ENCODE assay signal across 16 mouse cellular contexts in genomic region chr6:29509086-29509485, GRCm38 (mm10). TPM values are rescaled to one million over a fixed set of nuclear protein-coding genes. Genes with fewer than 3 reads are reported as not detected.
DNase-seq lines count a peak whose midpoint lies in the region; ATAC-seq and TF ChIP-seq lines count a peak whose summit lies in the region.
"Had no signal": no experiment of that assay in that cellular context is flagged by ENCODE, and none has a peak within 500 bp of the region (broad histone marks: within the 10 kb centered on the region; RNA-seq: fewer than 3 reads in every experiment).

No protein-coding gene starts in this region.

- 44% methylated on average over 2 of the region's 2 CpGs for WGBS in heart, embryonic 13.5 days
- 24% methylated on average over 2 of the region's 2 CpGs for WGBS in limb, embryonic 11.5 days
- 52% methylated on average over 2 of the region's 2 CpGs for WGBS in midbrain, postnatal 0 days

- peaks cover 11% of the 10 kb centered on the region for H3K27me3 ChIP-seq in heart, embryonic 13.5 days (replicated peaks)
- no peaks in the 10 kb centered on the region for H3K27me3 ChIP-seq in limb, embryonic 11.5 days (ENCODE audit: control insufficient read depth, insufficient read depth, low read length)
- peaks cover 19% of the 10 kb centered on the region; the same call in 1 of the 2 replicates for H3K27me3 ChIP-seq in midbrain, postnatal 0 days (ENCODE audit: insufficient read depth, low read length)

- H3K4me3 ChIP-seq in heart, embryonic 13.5 days = no peak overlapping the region
- H3K4me3 ChIP-seq in limb, embryonic 11.5 days (ENCODE audit: low read depth, low read length) = no peak overlapping the region
- H3K4me3 ChIP-seq in midbrain, postnatal 0 days (ENCODE audit: low read depth, low read length) = no peak overlapping the region
- H3K4me3 ChIP-seq: forebrain, embryonic 13.5 days; neural tube, embryonic 13.5 days had no signal

- H3K4me2 ChIP-seq in heart, embryonic 13.5 days = no peak overlapping the region
- H3K4me2 ChIP-seq in limb, embryonic 11.5 days (ENCODE audit: low read depth, severe bottlenecking) = no peak overlapping the region
- H3K4me2 ChIP-seq in midbrain, postnatal 0 days (ENCODE audit: low read depth, low read length, poor library complexity, severe bottlenecking) = no peak overlapping the region
- H3K4me2 ChIP-seq: forebrain, embryonic 13.5 days; midbrain, embryonic 11.5 days; neural tube, embryonic 13.5 days had no signal

- no peaks in the 10 kb centered on the region for H3K9me3 ChIP-seq in heart, embryonic 13.5 days
- no peaks in the 10 kb centered on the region for H3K9me3 ChIP-seq in limb, embryonic 11.5 days (ENCODE audit: control insufficient read depth, low read length)
- no peaks in the 10 kb centered on the region for H3K9me3 ChIP-seq in midbrain, postnatal 0 days (ENCODE audit: low read length)
- H3K9me3 ChIP-seq: forebrain, embryonic 13.5 days; neural tube, embryonic 13.5 days had no signal

- H3K4me1 ChIP-seq in heart, embryonic 13.5 days = peaks cover 35% of the 10 kb centered on the region
- H3K4me1 ChIP-seq in limb, embryonic 11.5 days (ENCODE audit: control insufficient read depth, insufficient read depth, low read length) = peaks cover 31% of the 10 kb centered on the region
- H3K4me1 ChIP-seq in midbrain, postnatal 0 days (ENCODE audit: insufficient read depth, low read length) = peaks cover 2% of the 10 kb centered on the region; the same call in 1 of the 2 replicates

- H3K36me3 ChIP-seq in heart, embryonic 13.5 days = 0 out of 2 replicates have a peak, but pooled peaks cover 4% of the 10 kb centered on the region
- H3K36me3 ChIP-seq in limb, embryonic 11.5 days (ENCODE audit: control insufficient read depth, insufficient read depth, low read length) = no peaks in the 10 kb centered on the region
- H3K36me3 ChIP-seq in midbrain, postnatal 0 days (ENCODE audit: insufficient read depth, low read length) = no peaks in the 10 kb centered on the region
- H3K36me3 ChIP-seq: neural tube, embryonic 13.5 days had no signal

- peak; percentile 55 for DNase-seq in gastrocnemius, adult 18-20 months (ENCODE audit: low spot score)
- DNase-seq in gastrocnemius, postnatal 10 days = no peak
- peak; percentile 69 for DNase-seq in ZHBTc4 (ENCODE audit: low read depth, low spot score)
- DNase-seq in limb, embryonic 11.5 days (ENCODE audit: low spot score) = peak; percentile 47
- no peak for DNase-seq in thymus, postnatal 36 days
- no peak for DNase-seq in midbrain, postnatal 0 days (ENCODE audit: low spot score)
- no peak for DNase-seq in ovary, postnatal 36 days (ENCODE audit: low spot score)
- DNase-seq: kidney, adult 8-10 months; lung, adult 2 months; right cerebral cortex, postnatal 25 days had no signal

- TF ChIP-seq CTCF in midbrain, postnatal 0 days (IDR thresholded peaks at IDR 0.05) = no peak

- no peak for ATAC-seq in heart, embryonic 13.5 days (ENCODE audit: extremely low read depth, insufficient number of reproducible peaks, low FRiP score, low TSS enrichment)
- no peak for ATAC-seq in limb, embryonic 11.5 days (ENCODE audit: insufficient number of reproducible peaks, low FRiP score, low TSS enrichment, low read depth)
- no peak for ATAC-seq in midbrain, postnatal 0 days (ENCODE audit: low FRiP score)
- ATAC-seq: forebrain, embryonic 13.5 days had no signal

- H3K27ac ChIP-seq in heart, embryonic 13.5 days (replicated peaks) = peak overlapping the region; percentile 53; the same call in 1 of the 2 replicates
- peak overlapping the region; percentile 72 for H3K27ac ChIP-seq in limb, embryonic 11.5 days (replicated peaks; ENCODE audit: low read depth, low read length)
- no peak overlapping the region for H3K27ac ChIP-seq in midbrain, postnatal 0 days (ENCODE audit: low read depth, low read length)
- H3K27ac ChIP-seq: forebrain, embryonic 13.5 days; neural tube, embryonic 13.5 days had no signal

- H3K9ac ChIP-seq in heart, embryonic 13.5 days = no peak overlapping the region
- no peak overlapping the region for H3K9ac ChIP-seq in limb, embryonic 11.5 days (ENCODE audit: low read length)
- H3K9ac ChIP-seq in midbrain, postnatal 0 days (replicated peaks; ENCODE audit: low read length, poor library complexity, severe bottlenecking) = no peak overlapping the region
- H3K9ac ChIP-seq: forebrain, embryonic 13.5 days; neural tube, embryonic 13.5 days had no signal

RNA-seq across cellular contexts. Expression of gene Kcp, which starts 1.3 kb away (rescaled TPM):
- 1 to 10 TPM; 3.9 to 6.4 TPM for total RNA-seq in gastrocnemius, adult 18-20 months (2021)
- total RNA-seq in gastrocnemius, postnatal 10 days (2021) = 10 to 100 TPM; 19.0 to 27.2 TPM
- polyA plus RNA-seq in heart, embryonic 13.5 days (2015; fragmentation: Nextera tagmentation; extraction: Ambion mirVana) = 11.9 and 13.0 TPM in 2 replicates
- 25.7 and 32.2 TPM in 2 replicates for polyA plus RNA-seq in limb, embryonic 11.5 days (2014; fragmentation: Nextera tagmentation; extraction: Ambion mirVana)
- 16.3 and 27.0 TPM in 2 replicates for total RNA-seq in midbrain, postnatal 0 days (2014; rRNA removed)
- 8.9 and 9.0 TPM in 2 replicates for polyA plus RNA-seq in midbrain, postnatal 0 days (2015; fragmentation: Nextera tagmentation; extraction: Ambion mirVana)

RNA-seq across cellular contexts. Expression of gene Irf5, which starts 17.3 kb away (rescaled TPM):
- 1 to 10 TPM; 2.9 to 3.9 TPM for total RNA-seq in gastrocnemius, adult 18-20 months (2021)
- total RNA-seq in gastrocnemius, postnatal 10 days (2021) = 1 to 10 TPM; 1.8 to 2.8 TPM
- polyA plus RNA-seq in heart, embryonic 13.5 days (2015; fragmentation: Nextera tagmentation; extraction: Ambion mirVana) = 7.4 and 7.9 TPM in 2 replicates
- polyA plus RNA-seq in limb, embryonic 11.5 days (2014; fragmentation: Nextera tagmentation; extraction: Ambion mirVana) = 1.4 and 2.1 TPM in 2 replicates
- total RNA-seq in midbrain, postnatal 0 days (2014; rRNA removed) = 3.2 and 3.5 TPM in 2 replicates
- 1.7 and 2.0 TPM in 2 replicates for polyA plus RNA-seq in midbrain, postnatal 0 days (2015; fragmentation: Nextera tagmentation; extraction: Ambion mirVana)

RNA-seq across cellular contexts. Expression of gene Atp6v1fnb, which starts 37.8 kb away (rescaled TPM):
- total RNA-seq in gastrocnemius, adult 18-20 months (2021) = under 1 TPM in 1 of 2 experiments, not detected in 1; 0.37 TPM
- under 1 TPM in 1 of 2 experiments, not detected in 1; 0.41 TPM for total RNA-seq in gastrocnemius, postnatal 10 days (2021)
- not detected in 2 replicates for polyA plus RNA-seq in heart, embryonic 13.5 days (2015; fragmentation: Nextera tagmentation; extraction: Ambion mirVana)
- not detected in 2 replicates for polyA plus RNA-seq in limb, embryonic 11.5 days (2014; fragmentation: Nextera tagmentation; extraction: Ambion mirVana)
- total RNA-seq in midbrain, postnatal 0 days (2014; rRNA removed) = 2.6 TPM in 1 of 2 replicates, not detected in the other
- 0.32 and 0.72 TPM in 2 replicates for polyA plus RNA-seq in midbrain, postnatal 0 days (2015; fragmentation: Nextera tagmentation; extraction: Ambion mirVana)
- total RNA-seq: heart, adult 18-20 months; MEL had no signal
- polyA plus RNA-seq: neural tube, embryonic 13.5 days had no signal

RNA-seq across cellular contexts. Expression of gene Atp6v1f, which starts 41.6 kb away (rescaled TPM):
- total RNA-seq in gastrocnemius, adult 18-20 months (2021) = 100 to 1,000 TPM; 118 to 125 TPM
- total RNA-seq in gastrocnemius, postnatal 10 days (2021) = 100 to 1,000 TPM; 101 to 102 TPM
- 199 and 231 TPM in 2 replicates for polyA plus RNA-seq in heart, embryonic 13.5 days (2015; fragmentation: Nextera tagmentation; extraction: Ambion mirVana)
- polyA plus RNA-seq in limb, embryonic 11.5 days (2014; fragmentation: Nextera tagmentation; extraction: Ambion mirVana) = 182 and 198 TPM in 2 replicates
- total RNA-seq in midbrain, postnatal 0 days (2014; rRNA removed) = 262 and 302 TPM in 2 replicates
- polyA plus RNA-seq in midbrain, postnatal 0 days (2015; fragmentation: Nextera tagmentation; extraction: Ambion mirVana) = 361 and 388 TPM in 2 replicates

Comparison
In these comparisons a context has a peak if more than half of its experiments do, and no peak if none do; other contexts are left out.
1. DNase-seq: peak in gastrocnemius, adult 18-20 months (single experiment), ZHBTc4 (single experiment) and limb, embryonic 11.5 days (single experiment); none in gastrocnemius, postnatal 10 days (single experiment), thymus, postnatal 36 days (0 of 2), midbrain, postnatal 0 days (single experiment) and ovary, postnatal 36 days (single experiment).